Mouse (Mus musculus) midbrain, embryonic 16.5 days (tissue): Measurements from ENCODE around the gene Wdr91. TPM values are rescaled to one million over a fixed set of nuclear protein-coding genes. Genes with fewer than 3 reads are reported as not detected.

Source experiments
- ATAC-seq: fragments of 200-750 bp; cut with Nextera tagmentation; 2 replicates; pipeline ENCODE4 v1.8.0; 2017; ENCODE audit warnings: moderate TSS enrichment
- H3K27ac ChIP-seq: fragments of 300-500 bp; sonication (generic); 2 replicates; pipeline ENCODE4 v1.5.1; 2014; ENCODE audit warnings: mild to moderate bottlenecking, low read length, mixed read lengths
- H3K27me3 ChIP-seq: fragments of 300-500 bp; sonication (generic); 2 replicates; pipeline ENCODE4 v1.6.1; 2014; ENCODE audit warnings: low read depth, low read length, mixed read lengths; ENCODE audit not compliant: control insufficient read depth, insufficient read depth
- H3K36me3 ChIP-seq: fragments of 300-500 bp; sonication (generic); 2 replicates; pipeline ENCODE4 v1.6.1; 2014; ENCODE audit warnings: mild to moderate bottlenecking, low read length, moderate library complexity, mixed read lengths; ENCODE audit not compliant: control insufficient read depth, insufficient read depth
- H3K4me1 ChIP-seq: fragments of 300-500 bp; sonication (generic); 2 replicates; pipeline ENCODE4 v1.6.1; 2014; ENCODE audit warnings: mild to moderate bottlenecking, low read length, mixed read lengths; ENCODE audit not compliant: control insufficient read depth, insufficient read depth
- H3K4me2 ChIP-seq: fragments of 300-500 bp; sonication (generic); 2 replicates; pipeline ENCODE4 v1.6.1; 2014; ENCODE audit warnings: mild to moderate bottlenecking, low read length, mixed read lengths
- H3K4me3 ChIP-seq: fragments of 300-500 bp; sonication (generic); 2 replicates; pipeline ENCODE4 v1.5.1; 2014; ENCODE audit warnings: low read depth, mild to moderate bottlenecking, low read length, moderate library complexity, mixed read lengths
- H3K9ac ChIP-seq: fragments of 300-500 bp; sonication (generic); 2 replicates; pipeline ENCODE4 v1.6.1; 2014; ENCODE audit warnings: low read depth, low read length, mixed read lengths
- H3K9me3 ChIP-seq: fragments of 300-500 bp; sonication (generic); replicated peaks from 2 replicates; pipeline ENCODE4 v1.6.1; 2014; ENCODE audit warnings: mild to moderate bottlenecking, low read length, mixed read lengths; ENCODE audit not compliant: control insufficient read depth, poor library complexity, severe bottlenecking
- WGBS: fragments of 180-500 bp; shearing (Covaris S2); extraction: QIAGEN DNeasy Blood & Tissue Kit; methylation state at CpG from one replicate; pipeline ENCODE4 v1.1.7; 2014; 5-methylcytosine and 5-hydroxymethylcytosine counted together
- polyA plus RNA-seq: library from polyadenylated mRNA; unstranded; fragments of >200 nt; fragmentation: Nextera tagmentation; extraction: Ambion mirVana; gene quantifications from 2 replicates; pipeline ENCODE4 v1.2.1, GENCODE M21; 2015

Wdr91 gene
- polyA plus RNA-seq, 1 experiment from 2014 or later, result 15.6 TPM

- Histone ChIP-seq H3K4me2 (no peak overlapping the region), H3K4me1 (no peaks in the 10 kb centered on the region), H3K27ac (no peak overlapping the region), H3K9ac (no peak overlapping the region), H3K36me3 (peaks cover 21% of the 10 kb centered on the region), H3K9me3 (no peaks in the 10 kb centered on the region), H3K27me3 (no peaks in the 10 kb centered on the region), H3K4me3 (no peak overlapping the region)
- 100% methylated on average over 2 of the region's 2 CpGs for WGBS
- ATAC-seq, result 0 out of 2 replicates have a peak, but pooled peaks have one; percentile 36
Measured at GRCm38 (mm10) chr6:34899127-34899526, 11.5 kb downstream of the Wdr91 start.

GRCm38 (mm10) chr6:34896168-34896780 is 14.4 kb downstream of the Wdr91 start:
- Histone ChIP-seq H3K4me2 (no peak overlapping the region), H3K36me3 (peaks cover 31% of the 10 kb centered on the region), H3K4me3 (no peak overlapping the region), H3K9ac (no peak overlapping the region), H3K4me1 (no peaks in the 10 kb centered on the region), H3K27ac (no peak overlapping the region), H3K27me3 (no peaks in the 10 kb centered on the region), H3K9me3 (no peaks in the 10 kb centered on the region)
- no peak for ATAC-seq
- 51% methylated on average over 16 of the region's 16 CpGs for WGBS

GRCm38 (mm10) chr6:34895569-34895968 is 15.1 kb downstream of the Wdr91 start:
- H3K4me1 ChIP-seq, result no peaks in the 10 kb centered on the region
- ATAC-seq, result no peak
- no peak overlapping the region for H3K4me3 ChIP-seq
- no peak overlapping the region for H3K4me2 ChIP-seq
- H3K36me3 ChIP-seq, result peaks cover 36% of the 10 kb centered on the region
- no peaks in the 10 kb centered on the region for H3K9me3 ChIP-seq
- H3K9ac ChIP-seq, result no peak overlapping the region
- H3K27ac ChIP-seq, result no peak overlapping the region
- 88% methylated on average over 7 of the region's 7 CpGs for WGBS
- H3K27me3 ChIP-seq, result no peaks in the 10 kb centered on the region

GRCm38 (mm10) chr6:34889185-34889584 is 21.5 kb downstream of the Wdr91 start:
- peaks cover 14% of the 10 kb centered on the region; the same call in 1 of the 2 replicates for H3K4me1 ChIP-seq
- H3K4me3 ChIP-seq, result no peak overlapping the region
- peaks cover 35% of the 10 kb centered on the region for H3K36me3 ChIP-seq
- no peak for ATAC-seq
- no peak overlapping the region for H3K4me2 ChIP-seq
- H3K9me3 ChIP-seq, result no peaks in the 10 kb centered on the region
- H3K27ac ChIP-seq, result no peak overlapping the region
- 42% methylated on average over 4 of the region's 4 CpGs for WGBS
- H3K27me3 ChIP-seq, result no peaks in the 10 kb centered on the region
- no peak overlapping the region for H3K9ac ChIP-seq

GRCm38 (mm10) chr6:34887131-34887850 is 23.4 kb downstream of the Wdr91 start:
- Histone ChIP-seq H3K36me3 (peaks cover 27% of the 10 kb centered on the region), H3K27ac (no peak overlapping the region), H3K9me3 (no peaks in the 10 kb centered on the region), H3K4me2 (no peak overlapping the region), H3K27me3 (no peaks in the 10 kb centered on the region), H3K4me1 (peaks cover 14% of the 10 kb centered on the region; the same call in 1 of the 2 replicates), H3K4me3 (no peak overlapping the region), H3K9ac (0 out of 2 replicates have a peak overlapping the region, but pooled peaks have one; percentile 2)
- WGBS, result 26% methylated on average over 6 of the region's 6 CpGs
- ATAC-seq, result peak; percentile 67

- Histone ChIP-seq H3K36me3 (peaks cover 11% of the 10 kb centered on the region), H3K4me2 (no peak overlapping the region)
- 95% methylated on average over 7 of the region's 7 CpGs for WGBS
Measured at GRCm38 (mm10) chr6:34884724-34885123, 26.0 kb downstream of the Wdr91 start.

GRCm38 (mm10) chr6:34879911-34880475 is 30.7 kb downstream of the Wdr91 start:
- no peak for ATAC-seq
- Histone ChIP-seq H3K27ac (no peak overlapping the region), H3K9me3 (no peaks in the 10 kb centered on the region), H3K4me3 (no peak overlapping the region), H3K9ac (no peak overlapping the region), H3K4me2 (no peak overlapping the region), H3K4me1 (peaks cover 17% of the 10 kb centered on the region), H3K36me3 (peaks cover 6% of the 10 kb centered on the region), H3K27me3 (no peaks in the 10 kb centered on the region)
- WGBS, result 56% methylated on average over 6 of the region's 6 CpGs

More at GRCm38 (mm10) chr6:34884724-34885123, 26.0 kb downstream of the Wdr91 start:
- Histone ChIP-seq H3K9ac (no peak overlapping the region), H3K4me3 (no peak overlapping the region), H3K27ac (no peak overlapping the region), H3K4me1 (peaks cover 14% of the 10 kb centered on the region; the same call in 1 of the 2 replicates), H3K27me3 (no peaks in the 10 kb centered on the region), H3K9me3 (no peaks in the 10 kb centered on the region)
- ATAC-seq, result no peak

- no peak overlapping the region for H3K4me3 ChIP-seq
- ATAC-seq, result no peak
- no peak overlapping the region for H3K9ac ChIP-seq
- peak overlapping the region; percentile 91; the same call in 1 of the 2 replicates for H3K27ac ChIP-seq
- no peaks in the 10 kb centered on the region for H3K9me3 ChIP-seq
- H3K27me3 ChIP-seq, result no peaks in the 10 kb centered on the region
- H3K4me2 ChIP-seq, result no peak overlapping the region
- H3K36me3 ChIP-seq, result peaks cover 6% of the 10 kb centered on the region; the same call in 1 of the 2 replicates
- peaks cover 17% of the 10 kb centered on the region for H3K4me1 ChIP-seq
- WGBS, result 88% methylated on average over 16 of the region's 16 CpGs
Measured at GRCm38 (mm10) chr6:34879101-34879740, 31.5 kb downstream of the Wdr91 start.
